Mouse (Mus musculus) hindbrain, embryonic 14.5 days (tissue): Measurements from ENCODE around the gene Prkce. TPM values are rescaled to one million over a fixed set of nuclear protein-coding genes. Genes with fewer than 3 reads are reported as not detected.
A peak's percentile ranks its signal among the peaks of the same experiment; 100 is the strongest.

Experiments used
- ATAC-seq: fragments of 200-750 bp; cut with Nextera tagmentation; 2 replicates; pipeline ENCODE4 v1.8.0; 2017; ENCODE audit warnings: moderate number of reproducible peaks, mild to moderate bottlenecking, moderate TSS enrichment, moderate library complexity; ENCODE audit not compliant: low FRiP score
- DNase-seq: peaks from one replicate; pipeline ENCODE4 v3.0.0-alpha.2; 2015; ENCODE audit warnings: low spot score
- H3K27ac ChIP-seq: fragments of 300-500 bp; sonication (generic); 2 replicates; pipeline ENCODE4 v1.5.1; 2014; ENCODE audit warnings: mild to moderate bottlenecking, moderate library complexity
- H3K27me3 ChIP-seq: fragments of 300-500 bp; sonication (generic); 2 replicates; pipeline ENCODE4 v1.6.1; 2014; ENCODE audit warnings: mild to moderate bottlenecking, low read length, mixed read lengths; ENCODE audit not compliant: control insufficient read depth, insufficient read depth
- H3K36me3 ChIP-seq: fragments of 300-500 bp; sonication (generic); replicated peaks from 2 replicates; pipeline ENCODE4 v1.6.1; 2014; ENCODE audit not compliant: control insufficient read depth, insufficient read depth
- H3K4me1 ChIP-seq: fragments of 300-500 bp; sonication (generic); replicated peaks from 2 replicates; pipeline ENCODE4 v1.6.1; 2014; ENCODE audit warnings: antibody characterized with exemption, low read length, mixed read lengths; ENCODE audit not compliant: control insufficient read depth, insufficient read depth
- H3K4me2 ChIP-seq: fragments of 300-500 bp; sonication (generic); replicated peaks from 2 replicates; pipeline ENCODE4 v1.6.1; 2014; ENCODE audit warnings: mild to moderate bottlenecking, moderate library complexity
- H3K4me3 ChIP-seq: fragments of 300-500 bp; sonication (generic); replicated peaks from 2 replicates; pipeline ENCODE4 v1.5.1; 2014; ENCODE audit warnings: mild to moderate bottlenecking, low read length
- H3K9ac ChIP-seq: fragments of 300-500 bp; sonication (generic); 2 replicates; pipeline ENCODE4 v1.6.1; 2014
- H3K9me3 ChIP-seq: fragments of 300-500 bp; sonication (generic); 2 replicates; pipeline ENCODE4 v1.6.1; 2016; ENCODE audit warnings: low read length; ENCODE audit not compliant: control insufficient read depth
- WGBS: fragments of 180-500 bp; shearing (Covaris S2); extraction: QIAGEN DNeasy Blood & Tissue Kit; methylation state at CpG from one replicate; pipeline ENCODE4 v1.1.7; 2014; 5-methylcytosine and 5-hydroxymethylcytosine counted together
- polyA plus RNA-seq: library from polyadenylated mRNA; unstranded; fragments of >200 nt; fragmentation: Nextera tagmentation; extraction: Ambion mirVana; gene quantifications from 2 replicates; pipeline ENCODE4 v1.2.1, GENCODE M21; 2014

Gene Prkce
- polyA plus RNA-seq, 1 experiment from 2014 or later: 38.7 TPM

GRCm38 (mm10) chr17:86299576-86299975 is 132.0 kb downstream of the Prkce start:
- Histone ChIP-seq H3K4me2 (no peak overlapping the region), H3K27ac (no peak overlapping the region), H3K27me3 (no peaks in the 10 kb centered on the region), H3K4me3 (no peak overlapping the region), H3K36me3 (no peaks in the 10 kb centered on the region), H3K4me1 (peaks cover 13% of the 10 kb centered on the region), H3K9me3 (no peaks in the 10 kb centered on the region), H3K9ac (no peak overlapping the region)
- DNase-seq: no peak
- ATAC-seq: no peak
- WGBS: 78% methylated on average over 3 of the region's 3 CpGs

GRCm38 (mm10) chr17:86300774-86301595 is 133.4 kb downstream of the Prkce start:
- H3K4me1 ChIP-seq: peaks cover 25% of the 10 kb centered on the region
- 67% methylated on average over 22 of the region's 22 CpGs for WGBS
- no peak overlapping the region for H3K4me2 ChIP-seq
- no peaks in the 10 kb centered on the region for H3K9me3 ChIP-seq
- ATAC-seq: no peak
- no peak overlapping the region for H3K4me3 ChIP-seq
- DNase-seq: no peak
- no peaks in the 10 kb centered on the region for H3K36me3 ChIP-seq
- no peaks in the 10 kb centered on the region for H3K27me3 ChIP-seq
- H3K9ac ChIP-seq: no peak overlapping the region
- H3K27ac ChIP-seq: 0 out of 2 replicates have a peak overlapping the region, but pooled peaks have one; percentile 43

- Histone ChIP-seq H3K4me2 (no peak overlapping the region), H3K27me3 (no peaks in the 10 kb centered on the region), H3K4me1 (peaks cover 25% of the 10 kb centered on the region), H3K9ac (no peak overlapping the region), H3K4me3 (no peak overlapping the region), H3K27ac (no peak overlapping the region), H3K9me3 (no peaks in the 10 kb centered on the region), H3K36me3 (no peaks in the 10 kb centered on the region)
- no peak for DNase-seq
- WGBS: 93% methylated on average over 11 of the region's 11 CpGs
- ATAC-seq: no peak
These were observed 134.7 kb downstream of the Prkce start for GRCm38 (mm10) chr17:86302266-86302665.

- H3K27ac ChIP-seq: no peak overlapping the region
- 92% methylated on average over 14 of the region's 14 CpGs for WGBS
- H3K4me3 ChIP-seq: no peak overlapping the region
- no peaks in the 10 kb centered on the region for H3K9me3 ChIP-seq
- H3K4me1 ChIP-seq: peaks cover 25% of the 10 kb centered on the region
- H3K27me3 ChIP-seq: no peaks in the 10 kb centered on the region
- no peak for DNase-seq
- ATAC-seq: no peak
- no peaks in the 10 kb centered on the region for H3K36me3 ChIP-seq
- no peak overlapping the region for H3K4me2 ChIP-seq
- no peak overlapping the region for H3K9ac ChIP-seq
These were observed 135.3 kb downstream of the Prkce start for GRCm38 (mm10) chr17:86302861-86303331.

- H3K27ac ChIP-seq: no peak overlapping the region
- ATAC-seq: no peak
- no peak overlapping the region for H3K4me2 ChIP-seq
- H3K27me3 ChIP-seq: no peaks in the 10 kb centered on the region
- no peaks in the 10 kb centered on the region for H3K36me3 ChIP-seq
- H3K9ac ChIP-seq: no peak overlapping the region
- H3K4me3 ChIP-seq: no peak overlapping the region
- no peaks in the 10 kb centered on the region for H3K9me3 ChIP-seq
- DNase-seq: no peak
- WGBS: 77% methylated on average over 19 of the region's 19 CpGs
- H3K4me1 ChIP-seq: peaks cover 25% of the 10 kb centered on the region
These were observed 136.0 kb downstream of the Prkce start for GRCm38 (mm10) chr17:86303401-86304243.

GRCm38 (mm10) chr17:86304923-86305630 is 137.5 kb downstream of the Prkce start:
- Histone ChIP-seq H3K4me1 (peaks cover 25% of the 10 kb centered on the region), H3K4me3 (no peak overlapping the region), H3K9ac (no peak overlapping the region), H3K9me3 (no peaks in the 10 kb centered on the region), H3K4me2 (no peak overlapping the region), H3K27me3 (no peaks in the 10 kb centered on the region), H3K36me3 (no peaks in the 10 kb centered on the region), H3K27ac (peak overlapping the region; percentile 74)
- 59% methylated on average over 17 of the region's 17 CpGs for WGBS
- DNase-seq (no peak), ATAC-seq (no peak)

- no peaks in the 10 kb centered on the region for H3K9me3 ChIP-seq
- no peak overlapping the region for H3K9ac ChIP-seq
- ATAC-seq (no peak), DNase-seq (no peak)
- WGBS: 85% methylated on average over 7 of the region's 7 CpGs
- no peak overlapping the region for H3K27ac ChIP-seq
- no peak overlapping the region for H3K4me3 ChIP-seq
- no peaks in the 10 kb centered on the region for H3K36me3 ChIP-seq
- H3K4me1 ChIP-seq: peaks cover 19% of the 10 kb centered on the region
- no peak overlapping the region for H3K4me2 ChIP-seq
- H3K27me3 ChIP-seq: no peaks in the 10 kb centered on the region
These were observed 138.6 kb downstream of the Prkce start for GRCm38 (mm10) chr17:86306161-86306560.

- Histone ChIP-seq H3K9ac (no peak overlapping the region), H3K4me1 (0 out of 2 replicates have a peak, but pooled peaks cover 10% of the 10 kb centered on the region), H3K4me3 (no peak overlapping the region), H3K4me2 (no peak overlapping the region), H3K27me3 (no peaks in the 10 kb centered on the region), H3K9me3 (no peaks in the 10 kb centered on the region), H3K36me3 (no peaks in the 10 kb centered on the region), H3K27ac (no peak overlapping the region)
- no peak for DNase-seq
- ATAC-seq: no peak
- 84% methylated on average over 8 of the region's 8 CpGs for WGBS
These were observed 146.0 kb downstream of the Prkce start for GRCm38 (mm10) chr17:86313413-86314139.
